Mouse (Mus musculus) left cerebral cortex, postnatal 10 days (tissue): Measurements from ENCODE around the gene Pcsk6. TPM values are rescaled to one million over a fixed set of nuclear protein-coding genes. Genes with fewer than 3 reads are reported as not detected.
"Not testable (repeated sequence)": the region's sequence is repeated elsewhere in the genome, so short reads cannot be mapped to it uniquely, and the experiment has no call there.

Experiments
- DNase-seq, 2 experiments: peaks; one replicate each; pipeline ENCODE4 v3.0.0; 2021 to 2022; ENCODE audit warnings: low spot score in 2 of 2, mixed read lengths in 1 of 2; ENCODE audit errors: extremely low spot score in 1 of 2
- intact Hi-C: fragments of 180-260 bp; cut with DNase I; formaldehyde crosslinking; loops from one replicate; pipeline ENCODE4 v1.15.1; 2025
- total RNA-seq, 2 experiments: library from RNA; stranded (reverse); gene quantifications; 2 replicates each; pipeline ENCODE4 v1.2.3; 2021

Gene Pcsk6
- total RNA-seq, 2 experiments from 2014 or later: 7.6 to 7.7 TPM

DNA sequence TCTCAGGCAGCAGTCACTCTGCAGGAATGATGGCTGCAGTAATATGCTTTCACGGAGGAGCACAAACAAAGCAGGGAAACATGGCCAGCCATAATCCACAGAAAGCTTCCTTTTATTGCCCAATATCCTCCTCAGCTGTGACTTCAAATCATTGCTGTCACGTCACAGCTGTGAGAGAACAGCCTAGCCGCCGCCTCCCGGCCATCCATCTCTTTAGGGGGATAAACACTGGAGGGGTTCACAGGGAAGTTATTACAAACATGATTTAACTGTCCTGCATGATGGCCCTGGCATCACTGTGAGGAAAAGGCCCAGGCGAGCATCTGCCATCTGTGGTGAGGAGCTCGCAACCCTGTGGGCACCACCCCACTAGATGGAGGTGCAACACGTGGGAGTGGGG is 175.3 kb downstream of the Pcsk6 start:
- intact Hi-C loops: no loop called here
- no peak for DNase-seq

DNA sequence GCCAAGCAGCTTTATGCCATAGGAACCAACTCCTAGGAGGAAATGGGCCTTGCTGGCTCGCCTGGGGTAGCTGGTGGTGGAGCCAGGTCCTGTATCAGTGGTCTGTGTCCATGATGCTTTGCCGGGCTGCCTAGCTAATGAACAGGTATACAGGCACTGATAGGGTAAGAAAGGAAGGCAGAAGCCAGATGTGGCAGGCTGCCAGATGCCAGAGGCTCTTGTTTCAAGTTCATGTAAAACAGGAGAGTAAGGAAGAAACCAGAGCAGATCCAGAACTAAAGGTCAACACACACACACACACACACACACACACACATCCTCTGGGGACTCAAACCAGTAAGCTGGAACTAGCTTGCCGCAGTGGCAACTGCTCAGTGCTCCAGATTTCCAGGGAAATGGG is 176.7 kb downstream of the Pcsk6 start:
- no peak for DNase-seq
- intact Hi-C loops: no loop called here

DNA sequence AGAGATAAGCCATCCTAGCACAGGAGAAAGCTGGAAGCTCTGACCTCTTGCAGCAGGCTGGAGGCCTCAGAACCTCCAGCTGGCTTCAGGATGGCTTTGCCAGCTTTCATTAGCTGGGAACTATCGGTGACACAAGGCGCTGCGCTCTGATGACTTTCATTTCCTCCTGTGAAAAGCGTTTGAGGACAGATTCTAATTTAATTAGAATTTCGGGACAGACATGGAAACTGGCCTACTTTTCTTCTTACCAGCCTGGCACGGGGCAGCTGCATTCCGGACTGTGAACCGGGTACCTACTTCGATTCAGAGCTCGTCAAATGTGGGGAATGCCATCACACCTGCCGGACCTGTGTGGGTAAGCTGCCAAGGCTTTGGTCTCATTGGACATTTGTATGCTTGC is 177.2 kb downstream of the Pcsk6 start:
- intact Hi-C loops: no loop called here
- no peak for DNase-seq

DNA sequence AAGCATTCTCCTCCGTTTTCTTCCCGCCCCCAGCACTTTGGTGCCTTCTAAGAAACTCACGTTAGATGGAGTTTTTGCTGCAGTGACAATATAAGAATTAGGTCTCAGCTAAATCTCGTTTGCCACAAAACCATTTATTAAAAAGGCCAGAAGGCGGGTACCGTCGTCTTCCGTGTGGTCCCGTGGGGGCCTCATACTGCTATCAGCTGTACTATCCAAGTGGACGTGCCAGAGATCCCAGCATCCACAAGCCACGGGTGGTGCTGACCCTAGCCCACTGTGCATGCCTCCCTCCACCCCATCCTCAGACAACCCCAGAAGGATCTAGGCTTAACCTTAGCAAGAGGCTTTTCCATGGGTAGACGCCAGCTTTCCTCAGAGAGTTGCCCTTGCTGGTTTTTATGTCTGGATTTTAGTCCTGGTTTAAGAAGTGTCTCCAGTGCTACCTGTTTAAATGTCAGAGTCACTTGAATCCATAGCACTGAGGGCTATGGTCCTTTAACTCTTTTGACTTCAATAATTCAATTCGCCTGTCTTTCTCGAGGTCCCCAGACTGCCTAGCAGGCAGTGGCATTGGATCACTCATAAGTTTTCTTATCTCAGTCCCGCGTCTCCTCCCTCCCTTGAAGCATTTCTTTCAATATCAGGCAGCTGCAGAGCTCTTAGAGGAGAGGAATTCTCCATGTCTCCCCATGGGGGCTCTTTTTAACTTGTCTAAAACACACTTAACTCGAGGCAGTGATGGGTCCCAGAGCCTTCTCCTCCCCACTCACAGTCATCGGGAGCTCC is 178.7 kb downstream of the Pcsk6 start:
- intact Hi-C loops: no loop called here
- no peak for DNase-seq

DNA sequence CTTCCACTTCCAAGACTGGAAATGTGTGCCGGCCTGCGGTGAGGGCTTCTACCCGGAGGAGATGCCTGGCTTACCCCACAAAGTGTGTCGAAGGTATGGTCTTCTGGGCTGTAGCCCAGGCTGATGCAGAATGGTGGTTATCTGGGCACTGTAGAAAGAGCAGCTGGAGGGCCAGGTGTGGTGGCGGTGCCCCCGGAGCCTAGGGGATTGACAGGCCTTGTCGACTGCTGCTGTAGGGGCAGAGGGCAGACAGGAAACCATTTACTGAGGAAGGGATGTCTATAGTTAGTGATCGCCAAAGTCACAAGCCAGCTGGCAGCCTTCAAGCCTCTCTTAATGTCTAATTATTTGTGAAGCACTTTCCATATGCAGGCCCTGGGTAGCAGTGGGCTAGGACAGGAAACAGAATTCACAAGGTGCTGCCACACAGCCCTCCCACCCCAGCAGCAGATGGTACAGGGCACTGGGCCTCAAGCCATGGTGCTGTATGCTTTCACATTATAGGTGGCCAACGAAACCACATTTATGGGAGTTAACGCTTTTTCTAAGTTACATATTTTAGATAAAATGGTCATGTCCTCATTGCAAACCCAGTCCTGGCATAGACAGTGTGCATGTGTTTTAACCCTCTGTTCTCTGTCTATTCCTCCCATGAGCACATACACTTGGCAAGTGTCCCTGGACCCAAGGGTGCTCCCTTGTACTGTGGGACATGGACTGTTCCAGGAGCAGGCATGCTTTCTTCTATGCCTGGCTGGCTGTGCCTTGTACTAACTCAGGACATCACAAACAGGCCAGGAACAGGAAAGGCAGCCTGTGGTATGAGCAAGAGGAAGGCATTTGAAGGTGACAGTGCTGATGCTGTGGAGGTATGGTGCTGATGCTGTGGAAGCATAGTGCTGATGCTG is 182.3 kb downstream of the Pcsk6 start, which contains the start of gene Gm45213:
Gene Gm45213 (plus strand): TSS at position 51 of the 908 bp plus-strand sequence.
- DNase-seq: no peak
- intact Hi-C loops: no loop called here

DNA sequence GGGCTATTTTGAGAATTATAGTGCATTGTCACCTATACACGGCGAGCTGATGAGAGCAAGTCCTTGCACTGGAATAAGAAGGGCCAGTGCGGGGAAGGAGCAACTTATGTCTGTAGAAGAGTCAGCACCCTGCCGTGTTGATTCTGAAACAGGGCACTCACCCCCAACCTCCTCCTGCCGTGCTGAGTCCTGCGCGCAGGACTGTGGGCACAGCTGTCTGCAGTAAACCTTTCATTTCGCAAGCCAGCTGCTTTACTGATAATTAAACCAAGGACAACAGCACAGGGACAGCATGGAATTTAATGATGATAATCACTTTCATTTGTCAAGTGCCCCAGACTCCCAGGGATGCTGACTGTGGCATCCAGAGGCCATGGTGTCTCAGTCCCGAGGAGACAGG is 183.1 kb downstream of the Pcsk6 start:
- intact Hi-C loops: no loop called here
- no peak for DNase-seq

DNA sequence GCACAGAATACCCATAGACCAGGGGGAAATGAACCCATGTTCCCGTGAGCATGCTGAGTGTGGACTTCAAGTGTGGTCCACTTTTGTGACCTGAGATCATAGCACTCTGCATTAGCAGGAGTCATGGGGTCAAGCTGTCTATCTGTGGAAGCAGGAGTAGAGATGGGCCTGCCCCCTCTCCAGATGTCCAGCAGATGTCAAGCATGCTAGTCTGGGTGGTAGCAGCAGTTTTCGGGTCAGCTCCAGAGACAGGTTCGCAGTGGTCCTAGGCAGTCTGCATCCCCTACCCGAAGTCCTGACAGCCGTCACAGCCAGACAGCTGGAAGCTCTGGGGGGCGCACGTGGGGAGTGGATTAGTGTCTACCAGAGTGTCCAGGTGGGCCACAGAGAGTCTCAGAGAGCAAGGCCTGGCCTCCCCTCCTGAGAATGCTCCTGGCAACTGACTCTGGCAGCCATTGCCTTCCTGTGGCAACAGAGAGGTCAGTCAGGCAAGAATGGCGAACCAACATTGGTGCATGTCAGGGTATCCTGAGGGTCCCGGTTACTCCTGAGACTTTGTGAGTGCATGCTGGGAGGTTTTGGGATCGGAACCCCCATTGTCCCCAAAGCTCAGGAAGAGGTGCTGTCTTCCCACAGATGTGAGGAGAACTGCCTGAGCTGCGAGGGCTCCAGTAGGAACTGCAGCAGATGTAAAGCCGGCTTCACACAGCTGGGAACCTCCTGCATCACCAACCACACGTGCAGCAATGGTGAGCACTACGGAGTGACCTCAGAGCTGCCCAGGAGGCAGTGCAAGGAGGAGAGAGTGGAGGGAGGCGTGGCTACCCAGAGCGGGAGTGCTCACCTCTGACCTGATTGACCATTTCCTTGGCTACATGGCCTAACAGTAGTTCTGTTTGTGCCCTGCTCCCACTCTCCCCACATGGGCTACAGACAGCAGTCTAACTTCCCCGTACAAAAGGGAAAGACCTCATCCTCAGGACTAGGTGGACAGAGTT is 185.7 kb downstream of the Pcsk6 start:
- DNase-seq: no peak
- intact Hi-C loops: no loop called here

DNA sequence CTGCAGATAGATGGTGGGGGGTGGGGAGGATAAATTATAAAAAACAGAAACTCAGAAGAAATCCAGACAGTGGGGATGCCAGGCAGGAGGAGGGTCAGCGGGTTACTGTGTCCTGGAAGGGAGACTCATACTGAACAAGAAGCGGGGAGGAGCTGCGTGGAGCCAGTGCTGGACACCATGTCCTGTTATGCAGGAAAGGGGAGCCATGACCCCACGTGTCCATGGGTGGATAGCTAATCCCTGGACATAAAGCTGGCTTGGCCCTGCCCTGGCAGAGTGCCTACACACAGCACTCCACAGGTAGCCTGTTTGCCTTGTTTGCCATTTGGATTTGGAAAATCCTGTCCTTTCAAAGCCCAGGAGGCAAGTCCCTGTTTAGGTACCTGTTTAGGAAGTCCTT is 186.4 kb downstream of the Pcsk6 start:
- intact Hi-C loops: no loop called here
- DNase-seq: no peak

DNA sequence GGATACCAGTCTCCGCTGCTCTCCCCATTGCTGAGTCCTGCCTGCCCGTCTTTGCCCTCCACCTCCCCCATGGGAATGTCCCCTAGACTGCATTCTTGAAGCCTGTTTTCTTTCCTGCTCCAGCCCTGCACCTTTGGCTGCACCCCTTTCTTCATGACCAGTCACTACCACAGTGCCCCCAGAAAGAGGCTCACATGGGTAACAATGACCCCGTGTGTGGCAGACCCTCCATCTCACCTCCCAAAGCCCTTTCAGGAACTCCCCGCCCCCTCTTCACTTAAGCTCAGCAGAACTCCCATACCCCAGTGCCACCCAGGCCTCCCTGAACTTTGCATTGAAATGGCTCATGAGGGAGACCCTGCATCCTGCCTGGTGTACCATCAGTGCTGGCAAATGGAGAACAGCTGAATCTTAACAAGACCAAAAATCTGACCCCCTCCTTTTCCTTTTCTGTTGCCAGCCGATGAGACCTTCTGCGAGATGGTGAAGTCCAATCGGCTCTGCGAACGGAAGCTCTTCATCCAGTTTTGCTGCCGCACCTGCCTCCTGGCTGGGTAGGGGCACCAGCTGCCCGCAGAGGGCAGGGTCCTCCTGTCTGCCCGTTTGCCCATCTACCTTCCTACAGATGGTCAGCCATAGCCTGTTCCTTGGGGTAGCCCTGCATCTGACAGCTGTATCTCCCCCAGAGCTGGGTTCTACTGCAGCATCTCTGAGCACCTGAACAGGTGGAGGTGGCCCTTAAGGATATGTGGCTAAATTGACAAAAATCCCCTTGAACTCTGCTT is 187.1 kb downstream of the Pcsk6 start:
- intact Hi-C loops: no loop called here
- DNase-seq: no peak

DNA sequence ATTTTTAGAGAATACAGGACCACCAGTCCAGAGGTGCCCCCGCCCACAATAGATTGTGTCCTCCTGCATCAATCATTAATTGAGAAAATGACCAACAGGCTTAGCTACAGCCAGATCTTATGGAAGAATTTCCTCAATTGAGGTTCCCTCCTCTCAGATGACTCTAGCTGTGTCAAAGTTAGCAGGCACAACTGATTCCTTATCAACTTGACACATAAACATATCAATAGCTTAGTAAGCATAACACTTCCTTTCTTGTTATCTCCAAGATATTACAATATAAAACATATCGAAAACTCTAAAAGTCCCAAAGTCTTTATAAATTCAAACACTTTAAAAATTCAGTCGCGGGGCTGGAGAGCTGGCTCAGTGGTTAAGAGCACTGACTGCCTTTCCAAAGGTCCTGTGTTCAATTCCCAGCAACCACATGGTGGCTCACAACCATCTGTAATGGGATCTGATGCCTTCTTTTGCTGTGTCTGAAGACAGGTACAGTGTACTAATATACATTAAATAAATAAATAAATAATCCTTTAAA is 192.5 kb downstream of the Pcsk6 start:
- no peak for DNase-seq
- intact Hi-C loops: loop anchor here (10.0 kb wide), 1 partner anchor 319 kb away; no protein-coding TSS in a partner anchor

DNA sequence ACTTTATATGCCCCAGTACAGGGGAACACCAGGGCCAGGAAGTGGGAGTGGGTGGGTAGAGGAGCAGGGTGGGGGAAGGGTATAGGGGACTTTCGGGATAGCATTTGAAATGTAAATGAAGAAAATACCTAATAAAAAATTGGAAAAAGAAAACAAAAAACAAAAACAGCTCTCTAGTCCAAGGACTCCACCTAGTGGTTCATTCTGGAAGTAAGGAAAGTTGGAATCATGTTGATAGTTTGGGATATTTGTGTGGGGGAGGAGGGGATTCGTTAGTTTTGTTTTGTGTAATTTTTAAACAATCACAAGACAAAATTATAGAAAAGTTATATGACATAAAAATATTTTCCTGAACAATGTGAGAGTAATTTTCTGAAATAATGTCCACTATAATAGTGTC is 193.8 kb downstream of the Pcsk6 start:
- DNase-seq: not testable (repeated sequence)
- intact Hi-C loops: loop anchor here (10.0 kb wide), 1 partner anchor 321 kb away; no protein-coding TSS in a partner anchor

DNA sequence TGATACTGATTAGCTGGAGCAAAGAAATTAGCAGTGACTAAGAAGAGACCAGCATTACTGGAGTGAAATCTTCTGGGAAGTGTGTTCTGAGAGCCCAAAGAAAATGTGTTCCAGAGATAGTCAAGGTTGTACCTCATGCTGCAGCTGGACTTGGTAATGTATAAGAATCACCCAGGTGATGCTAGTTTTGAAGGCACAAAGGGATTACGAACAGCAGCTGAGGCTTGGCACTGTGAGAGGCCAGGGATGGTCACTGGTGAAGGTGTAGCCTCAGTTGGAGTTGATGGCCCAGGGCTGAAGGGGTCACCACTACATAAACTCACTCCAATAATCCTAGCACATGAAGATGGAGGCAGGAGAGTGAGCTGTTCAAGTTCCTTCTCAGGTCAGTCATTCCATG is 197.2 kb downstream of the Pcsk6 start, which contains the start of gene Snrpa1:
Gene Snrpa1 (plus strand): TSS at position 301 of the 400 bp plus-strand sequence.
- no peak for DNase-seq
- intact Hi-C loops: loop anchor here (10.0 kb wide), 1 partner anchor 324 kb away; no protein-coding TSS in a partner anchor

DNA sequence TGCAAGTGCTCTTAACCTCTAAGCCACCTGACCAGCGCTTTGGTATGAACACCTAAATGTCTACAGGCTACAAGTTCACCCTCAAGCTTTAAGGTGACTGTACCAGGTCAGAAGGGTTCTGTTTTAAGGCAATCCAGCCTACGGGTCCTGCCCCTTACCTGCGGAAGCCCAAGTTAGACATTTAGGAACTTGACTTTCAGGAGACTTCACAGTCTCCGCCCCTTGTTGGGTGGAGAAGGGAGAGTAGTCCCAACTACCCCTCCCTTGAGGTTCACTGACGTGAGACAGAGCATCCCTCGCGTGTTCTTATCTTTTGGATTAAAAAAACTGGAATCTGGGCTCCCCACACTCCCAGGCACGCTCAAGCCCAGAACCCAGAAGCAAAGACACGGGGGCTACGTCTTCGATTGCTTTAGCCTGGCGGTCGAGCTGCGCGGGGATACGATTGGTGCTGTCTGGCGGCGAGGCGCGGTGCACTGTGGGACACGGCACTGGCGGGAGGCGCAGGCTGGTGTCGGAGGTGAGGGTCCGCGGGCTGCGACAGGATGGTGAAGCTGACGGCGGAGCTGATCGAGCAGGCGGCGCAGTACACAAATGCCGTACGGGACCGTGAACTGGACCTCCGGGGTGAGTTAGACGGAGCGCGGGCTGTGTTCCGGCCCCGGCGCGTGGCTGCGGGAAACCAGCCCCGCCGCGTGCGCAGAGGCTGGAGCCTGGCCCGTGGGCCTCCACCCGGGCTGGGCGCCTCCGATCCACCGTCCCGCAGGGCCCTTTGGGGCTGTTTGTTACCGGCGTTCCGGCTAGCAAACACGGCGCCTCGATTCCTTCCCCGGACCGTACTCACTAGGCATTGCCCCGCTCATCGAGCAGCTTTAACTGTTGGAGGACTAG is 198.8 kb downstream of the Pcsk6 start:
- peak; percentile 80 to 91 for DNase-seq
- intact Hi-C loops: loop anchor here (5.0 to 10.0 kb wide), 2 partner anchors 368 to 756 kb away; partner anchors contain the start of gene Tm2d3

DNA sequence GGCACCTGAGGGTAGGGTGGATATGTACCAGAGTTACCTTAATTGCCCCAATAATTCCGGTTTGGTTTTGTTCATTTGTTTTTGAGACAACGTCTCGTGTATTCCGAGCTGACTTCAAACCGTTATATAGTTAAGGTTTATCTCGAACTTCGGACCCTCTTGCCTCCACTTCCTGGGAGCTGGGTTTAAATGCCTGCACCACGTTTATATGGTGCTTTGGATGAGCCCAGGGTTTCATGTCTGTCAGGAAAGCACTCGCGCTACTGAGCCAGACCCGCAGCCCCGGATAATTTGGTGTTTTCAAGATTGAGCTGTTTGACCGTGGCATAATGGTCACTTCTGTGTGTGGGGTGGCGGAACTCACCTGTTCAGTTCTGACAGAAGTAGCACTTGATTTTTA is 199.5 kb downstream of the Pcsk6 start:
- intact Hi-C loops: loop anchor here (5.0 to 10.0 kb wide), 2 partner anchors 369 to 756 kb away; partner anchors contain the start of gene Tm2d3
- DNase-seq: no peak

DNA sequence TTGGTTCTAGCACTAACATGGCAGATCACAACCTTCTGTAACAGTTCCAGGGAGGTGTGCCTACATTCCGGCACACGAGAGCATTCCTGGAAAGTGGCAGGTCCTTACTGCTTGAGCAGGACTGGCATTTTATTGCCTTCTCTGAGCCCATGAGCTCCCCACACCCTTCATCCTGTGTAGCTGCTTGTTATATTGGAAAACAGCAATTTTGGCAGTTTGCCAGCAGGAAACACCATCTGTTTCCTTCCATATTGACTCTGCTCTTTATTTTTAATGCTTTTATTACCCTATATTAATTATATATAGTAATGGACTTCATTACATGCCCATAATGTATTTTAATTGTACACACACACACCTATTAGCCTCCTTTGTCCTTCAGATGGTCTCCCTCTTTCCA is 214.9 kb downstream of the Pcsk6 start:
- intact Hi-C loops: no loop called here
- DNase-seq: no peak
